Mouse (Mus musculus) liver (tissue): ENCODE measurements at regions not wholly inside any gene's neighbourhood (a gene's known extent, or its start where the extent isn't known, plus 50 kb on each side); places are given as distances from the start of the nearest gene placed in this dataset.

Experiments used
- DNase-seq: peaks from one replicate; pipeline ENCODE4 v3.0.0-alpha.2; 2020; ENCODE audit warnings: mixed read lengths

GRCm38 (mm10) chr15:24929742-24930141 lies 483.8 kb downstream of the Basp1 start:
- no peak for DNase-seq

DNA sequence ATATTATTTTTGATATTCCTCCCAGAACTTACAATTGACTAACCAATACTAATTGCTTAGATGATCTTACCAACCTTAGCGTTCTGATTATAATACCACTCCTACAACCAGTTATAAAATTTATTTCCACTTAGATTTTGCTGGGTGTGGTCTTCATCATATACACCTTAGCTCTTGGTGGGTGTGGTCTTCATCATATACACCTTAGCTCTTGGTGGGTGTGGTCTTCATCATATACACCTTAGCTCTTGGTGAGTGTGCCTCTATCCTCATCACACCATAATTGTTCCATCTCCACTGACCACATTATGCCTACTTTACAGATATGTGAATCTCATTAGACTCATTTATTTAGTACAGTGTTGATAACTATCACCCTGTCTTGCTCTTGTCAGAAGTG lies 501.7 kb downstream of the Basp1 start:
- DNase-seq = no peak

DNA sequence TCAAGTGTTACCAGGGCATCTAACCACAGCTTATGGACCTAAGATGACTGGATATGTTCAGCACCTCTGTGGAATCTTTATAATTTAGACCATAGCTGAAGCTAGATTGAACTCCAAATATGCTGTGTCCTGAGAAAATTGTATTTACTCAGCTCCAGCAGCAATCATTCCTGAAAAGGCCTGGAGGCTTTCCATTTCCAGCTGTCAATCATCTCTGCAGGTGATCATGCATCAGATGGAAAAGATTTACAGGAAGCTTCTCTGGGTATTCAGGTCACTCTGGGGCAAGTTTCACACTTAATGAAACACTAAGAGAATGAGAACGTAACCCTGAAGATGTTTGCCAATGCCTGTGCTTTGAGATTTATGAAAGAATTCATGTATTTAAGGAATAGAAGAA lies 502.1 kb downstream of the Basp1 start:
- DNase-seq = no peak

- no peak for DNase-seq
Observed at GRCm38 (mm10) chr15:24906957-24907356, 506.6 kb downstream of the Basp1 start.

DNA sequence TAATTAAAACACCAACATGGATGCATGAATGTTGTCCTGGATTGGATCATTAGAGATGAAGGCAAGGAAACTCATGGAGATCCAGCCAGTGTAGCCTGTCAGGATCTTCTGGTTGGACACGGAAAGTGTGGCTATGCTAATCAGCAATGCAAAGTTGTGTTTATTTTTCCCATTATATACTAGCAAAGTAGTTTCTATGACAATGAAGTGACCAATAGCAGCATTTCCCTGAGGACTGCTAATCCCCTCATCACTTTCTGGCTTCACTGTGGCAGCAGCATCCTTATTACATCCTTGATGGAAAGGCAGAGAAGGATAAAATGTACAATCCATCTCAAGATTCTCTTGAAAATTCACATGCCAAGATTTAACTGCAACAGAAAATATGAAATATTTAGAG lies 534.7 kb downstream of the Basp1 start:
- DNase-seq = no peak

GRCm38 (mm10) chr15:24877711-24878598 lies 535.6 kb downstream of the Basp1 start:
- DNase-seq = no peak

- no peak for DNase-seq
Observed at GRCm38 (mm10) chr15:24876157-24876731, 537.3 kb downstream of the Basp1 start.

- no peak for DNase-seq
Observed at GRCm38 (mm10) chr15:24840271-24840670, 573.3 kb downstream of the Basp1 start.

DNA sequence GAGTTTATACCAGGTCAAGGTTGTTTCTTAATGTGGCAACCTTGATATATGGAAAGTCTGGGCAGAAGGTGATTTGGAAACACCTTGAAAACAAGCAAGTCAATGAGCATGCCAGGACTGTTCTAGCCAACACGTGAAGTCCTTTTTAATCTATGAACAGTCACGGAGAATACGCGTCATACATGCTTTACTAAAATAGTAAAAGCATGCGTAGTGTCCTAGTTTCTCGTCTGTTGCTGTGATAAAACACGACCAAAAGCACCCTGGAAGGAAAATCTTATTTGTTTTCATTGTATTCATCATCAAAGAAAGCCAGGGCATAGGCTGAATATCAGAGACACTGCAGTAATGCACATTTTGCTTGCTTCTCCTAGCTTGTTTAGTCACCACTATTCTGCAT lies 575.2 kb downstream of the Basp1 start:
- no peak for DNase-seq

DNA sequence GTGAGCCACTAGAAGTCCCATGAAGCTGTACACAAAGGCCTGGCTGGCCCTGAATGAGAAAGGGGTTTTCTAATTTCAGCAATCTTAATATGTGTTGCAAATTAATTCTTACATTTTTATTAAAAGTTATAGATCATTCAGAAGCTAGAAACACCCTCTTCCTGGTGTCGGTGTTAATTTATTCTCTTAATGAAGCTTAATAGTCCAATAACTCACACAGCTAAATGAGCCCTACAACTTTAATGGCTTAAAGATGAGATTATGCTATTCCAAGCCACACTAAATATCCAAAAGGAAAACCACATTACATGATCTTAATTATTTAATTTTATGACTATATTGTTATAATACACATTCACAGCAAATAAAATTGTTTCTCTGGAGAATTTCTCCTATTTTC lies 585.7 kb downstream of the Basp1 start:
- no peak for DNase-seq

DNA sequence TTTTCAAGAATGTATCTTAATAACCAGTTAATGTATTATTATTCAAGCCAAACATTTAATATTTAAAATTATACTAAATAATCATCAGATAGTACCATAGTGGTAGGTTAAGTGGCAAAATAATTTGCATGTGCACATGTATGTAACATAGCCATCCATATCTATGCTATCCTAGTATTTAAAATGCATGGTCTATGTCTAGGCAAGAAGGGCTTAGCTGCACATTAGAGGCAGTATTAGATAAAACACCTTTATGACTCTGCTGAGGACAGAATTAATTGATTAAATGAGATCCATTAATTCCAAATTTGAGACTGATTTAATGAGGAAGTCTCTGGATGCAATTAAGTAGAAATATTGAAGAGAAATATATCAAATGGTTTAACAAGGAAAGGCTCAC lies 586.3 kb downstream of the Basp1 start:
- DNase-seq = no peak

- DNase-seq = no peak
Observed at GRCm38 (mm10) chr15:24796836-24797235, 616.7 kb downstream of the Basp1 start.

DNA sequence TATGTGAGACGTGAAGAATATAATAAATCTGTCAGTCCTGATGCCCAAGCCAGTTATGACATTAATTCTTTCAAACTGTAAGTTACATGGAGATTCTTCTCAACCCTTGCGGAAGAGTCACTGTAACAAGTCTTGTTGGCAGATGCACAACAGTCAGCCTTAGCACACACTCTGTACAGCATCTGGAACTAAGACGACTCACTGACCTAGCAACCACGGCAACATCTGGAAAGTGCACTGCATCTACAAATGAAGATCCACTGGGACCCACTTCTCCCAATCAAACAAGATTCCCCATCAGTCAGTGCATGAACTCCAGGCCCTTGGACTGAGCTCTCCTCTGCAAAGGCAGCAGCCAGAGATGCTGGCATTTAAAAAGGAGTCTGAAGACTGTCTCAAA lies 620.2 kb downstream of the Basp1 start:
- DNase-seq = no peak

GRCm38 (mm10) chr15:24786336-24786735 lies 627.2 kb downstream of the Basp1 start:
- no peak for DNase-seq

DNA sequence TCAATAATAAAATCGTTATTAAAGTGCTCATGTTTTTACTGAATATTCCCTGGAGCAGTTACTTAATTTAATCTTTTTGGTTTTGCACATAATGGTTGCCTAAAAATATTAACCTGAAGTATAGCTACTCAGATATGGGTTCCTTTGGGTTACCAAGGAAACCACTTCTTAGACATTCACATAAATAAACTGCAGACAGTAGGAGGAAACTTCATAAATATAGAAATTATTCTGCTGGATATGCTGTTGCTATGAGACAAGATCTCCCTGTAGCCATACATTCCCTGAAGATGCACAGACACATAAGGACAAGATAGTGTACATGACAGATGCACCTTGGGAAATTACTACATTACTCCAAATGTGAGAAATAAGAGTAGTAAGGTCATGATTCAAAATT lies 635.3 kb downstream of the Basp1 start:
- DNase-seq = no peak

- DNase-seq = no peak
Observed at GRCm38 (mm10) chr15:24751480-24752157, 661.9 kb downstream of the Basp1 start.

GRCm38 (mm10) chr15:24743240-24743639 lies 670.3 kb downstream of the Basp1 start:
- DNase-seq = no peak

GRCm38 (mm10) chr15:24725170-24725569 lies 688.4 kb downstream of the Basp1 start:
- no peak for DNase-seq

- DNase-seq = peak; percentile 7
Observed at GRCm38 (mm10) chr15:24724664-24725063, 688.9 kb downstream of the Basp1 start.

GRCm38 (mm10) chr15:24720346-24720745 lies 693.2 kb downstream of the Basp1 start:
- DNase-seq = no peak

GRCm38 (mm10) chr15:24682167-24682566 lies 731.4 kb downstream of the Basp1 start:
- no peak for DNase-seq

DNA sequence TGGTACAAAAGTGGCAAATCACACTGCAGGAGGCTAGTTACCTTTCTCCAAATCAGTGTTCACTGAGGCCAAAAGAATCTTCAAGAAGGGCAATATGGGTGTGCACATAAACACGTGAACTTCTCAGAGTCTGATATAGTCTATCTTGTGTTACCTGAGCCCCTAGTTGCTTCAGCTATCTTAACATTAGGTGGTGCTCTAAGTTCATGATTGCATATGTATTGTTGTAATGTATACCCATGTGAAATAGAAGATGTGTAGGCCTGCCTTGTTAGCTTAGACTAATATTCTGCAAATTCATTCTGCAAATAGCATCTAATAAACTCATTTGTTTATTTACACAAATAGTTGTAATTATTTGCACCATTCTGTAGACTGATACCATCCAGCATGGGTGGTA lies 764.6 kb downstream of the Basp1 start:
- no peak for DNase-seq

DNA sequence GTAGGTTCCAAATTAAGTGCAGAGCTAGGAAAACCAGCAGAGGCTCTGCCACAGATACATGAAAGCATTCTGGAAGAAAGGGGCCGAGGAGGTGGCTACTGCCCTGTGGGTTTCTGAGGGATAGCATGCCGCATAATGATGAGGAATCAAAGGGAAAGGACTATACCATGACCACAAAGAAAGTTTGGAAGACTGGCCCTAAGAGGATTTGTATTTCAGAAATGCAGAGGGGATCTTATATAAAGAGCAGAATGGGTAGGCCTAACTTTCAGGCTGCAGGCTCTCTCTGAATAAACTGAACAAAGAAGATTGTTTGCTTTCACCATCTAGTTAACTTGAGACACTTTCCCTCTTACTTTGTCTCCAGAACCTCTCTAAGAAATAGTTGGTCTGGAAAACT lies 777.9 kb downstream of the Basp1 start:
- DNase-seq = no peak

GRCm38 (mm10) chr15:24596242-24596641 lies 817.3 kb downstream of the Basp1 start:
- DNase-seq = peak; percentile 27
